Mouse (Mus musculus) cerebellum, postnatal 25 days (tissue): ENCODE measurements around the gene Epb41l4b.

ENCODE experiments used
- DNase-seq, 2 experiments: peaks; one replicate each; pipeline ENCODE4 v3.0.0; 2021; ENCODE audit warnings: mixed read lengths in 2 of 2

Epb41l4b gene

DNA sequence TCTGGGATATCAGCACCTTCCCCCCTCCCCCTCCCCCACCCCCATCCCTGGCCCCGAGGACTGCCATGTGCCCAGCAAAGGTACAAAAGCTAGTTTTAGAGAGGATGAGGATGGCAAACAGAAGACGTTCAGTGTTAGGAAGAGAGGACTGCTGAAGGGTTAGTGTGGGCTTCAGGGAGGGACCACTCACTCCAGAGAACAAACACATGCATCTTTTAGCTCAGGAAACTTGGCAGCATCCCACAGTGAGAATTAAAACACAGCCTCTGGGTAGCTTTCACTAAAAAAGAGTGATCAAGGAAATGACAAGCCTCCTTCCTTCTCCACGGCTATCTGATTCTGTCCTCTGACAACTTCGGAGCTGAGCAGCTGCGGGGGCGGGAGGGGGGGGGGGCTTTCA is 132.3 kb downstream of the Epb41l4b start:
- no peak for DNase-seq

DNA sequence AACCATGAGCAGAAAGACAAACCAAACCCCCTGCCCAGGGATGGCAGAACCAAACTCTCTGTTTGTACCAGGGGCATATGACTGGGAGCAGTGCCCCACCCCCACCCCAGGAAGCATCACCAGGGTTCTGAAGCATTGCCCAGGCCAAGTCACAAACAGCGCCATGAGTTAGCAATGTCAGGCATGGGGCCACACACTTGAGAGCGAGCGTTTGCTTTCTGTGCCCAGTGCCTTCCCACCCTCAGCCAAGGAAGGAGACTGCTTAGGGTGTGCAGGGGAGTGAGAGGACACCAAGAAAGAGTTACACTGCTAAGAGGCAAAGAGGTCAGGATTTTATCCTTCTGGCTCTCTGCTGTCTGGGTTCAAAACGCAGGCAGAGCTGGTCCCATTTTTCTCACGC is 132.8 kb downstream of the Epb41l4b start:
- no peak for DNase-seq

DNA sequence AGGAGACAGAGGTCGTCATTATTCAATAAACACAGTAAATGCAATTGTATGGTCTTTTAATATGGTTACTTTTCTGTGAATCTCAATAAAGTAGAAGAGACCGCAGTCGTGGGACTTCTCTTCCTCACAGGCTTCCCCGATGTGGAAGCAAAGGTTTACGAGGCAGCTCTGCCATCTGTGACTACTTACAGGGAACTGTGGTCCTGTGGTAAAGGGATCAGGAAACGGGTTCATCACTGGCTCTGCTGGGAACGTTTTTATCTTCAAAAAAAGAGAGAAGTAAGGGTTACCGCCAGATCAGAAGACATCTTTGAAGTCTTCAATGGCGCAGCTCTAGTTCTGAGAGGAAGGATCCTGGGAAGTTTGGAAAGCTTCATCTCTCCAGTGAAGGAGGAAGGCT is 135.5 kb downstream of the Epb41l4b start:
- no peak for DNase-seq

DNA sequence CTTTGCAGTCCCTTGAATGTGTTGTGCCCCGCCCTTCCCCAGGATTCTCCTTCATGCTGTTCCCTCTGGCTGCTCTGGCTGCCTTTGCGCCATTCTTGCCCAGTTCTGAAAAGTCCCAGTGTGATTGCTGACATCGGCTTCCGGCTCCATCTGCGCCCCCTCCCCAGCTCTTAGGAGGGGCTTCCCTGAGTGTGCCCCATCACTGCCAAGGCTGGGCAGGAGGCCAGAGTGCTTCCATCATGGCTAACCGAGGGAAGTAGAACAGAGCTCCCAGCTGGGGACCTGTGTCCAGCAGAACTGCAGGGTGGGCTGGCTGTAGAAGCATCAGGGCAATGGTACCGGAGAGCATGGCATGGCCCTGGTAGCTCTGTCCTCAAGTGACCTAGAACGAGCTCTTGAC is 138.2 kb downstream of the Epb41l4b start:
- DNase-seq, result peak; percentile 59 to 74

DNA sequence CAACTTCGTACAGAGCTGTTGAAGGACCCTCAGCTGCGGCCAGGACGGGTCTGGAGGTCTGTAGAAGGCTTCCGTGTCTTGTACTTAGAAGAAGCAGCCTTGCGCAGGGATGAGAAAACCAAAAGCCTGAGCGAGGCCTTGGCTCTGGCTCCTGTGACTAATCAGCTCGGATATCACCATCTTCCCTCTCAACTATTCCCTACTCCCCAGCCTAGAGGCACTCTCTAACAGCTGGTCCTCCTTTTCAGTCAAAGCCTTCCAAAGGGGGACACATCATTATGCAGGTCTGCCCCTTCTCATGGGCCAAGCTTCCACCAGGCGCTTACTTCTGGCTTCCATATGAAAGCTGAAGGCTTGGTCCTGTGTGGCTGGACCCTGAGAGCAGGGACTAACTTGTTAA is 139.4 kb downstream of the Epb41l4b start:
- no peak for DNase-seq

DNA sequence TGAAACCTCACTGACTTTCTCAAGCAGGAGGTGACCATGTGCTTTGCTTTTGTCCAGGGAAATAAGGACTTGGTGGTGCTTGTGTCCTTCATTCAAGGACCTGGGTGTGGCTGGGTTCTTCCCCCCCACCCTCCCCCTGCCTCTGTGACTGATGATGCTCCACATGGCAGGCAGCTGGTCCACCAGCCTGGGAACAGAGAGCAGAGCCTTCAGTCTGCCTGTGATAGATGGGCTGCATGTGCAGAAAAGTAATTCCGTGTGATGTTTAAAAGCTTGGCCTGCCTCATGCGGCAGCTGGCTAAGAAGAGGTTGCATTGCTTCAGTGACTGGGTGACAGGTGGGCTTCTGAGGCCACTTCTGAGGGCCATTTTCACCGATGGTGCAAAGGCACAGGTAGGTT is 140.5 kb downstream of the Epb41l4b start:
- DNase-seq, result no peak

DNA sequence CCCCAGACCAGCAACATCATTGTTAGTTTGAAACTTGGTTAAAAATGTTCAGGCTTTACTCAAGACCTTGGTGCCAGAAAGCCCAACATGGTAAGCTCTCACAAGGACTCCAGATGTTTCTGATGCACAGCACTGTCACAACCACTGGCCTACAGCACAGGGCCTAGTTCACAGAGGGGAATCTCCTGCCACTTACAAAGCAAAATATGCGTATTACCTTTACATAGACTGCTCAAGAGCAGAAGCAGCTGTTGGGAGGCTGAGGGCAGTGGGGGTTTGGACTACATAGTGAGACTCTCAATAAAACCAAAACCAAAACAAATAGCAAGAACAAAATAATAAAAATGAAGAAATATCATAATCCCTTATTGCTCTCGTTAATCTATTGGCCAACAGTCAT is 141.8 kb downstream of the Epb41l4b start:
- DNase-seq, result no peak

DNA sequence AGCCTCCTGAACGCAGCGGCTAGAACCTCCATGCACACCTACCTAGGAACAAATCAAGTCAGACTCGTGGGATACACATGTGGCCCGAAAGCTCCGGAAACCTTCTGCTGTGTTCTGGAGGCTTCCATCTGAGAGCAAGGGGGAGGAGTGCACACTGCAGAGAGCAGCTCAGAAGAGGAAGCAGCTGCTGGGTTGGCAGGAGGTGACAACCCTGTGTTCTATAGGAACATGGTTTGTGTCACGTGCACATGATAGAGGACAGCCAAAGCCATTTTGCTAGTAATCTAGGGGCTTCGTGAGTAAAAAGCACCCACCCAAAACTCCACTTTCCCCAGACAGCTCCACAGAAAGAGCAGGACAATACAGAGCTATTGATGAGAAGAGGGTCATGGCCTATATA is 149.9 kb downstream of the Epb41l4b start:
- DNase-seq, result no peak

DNA sequence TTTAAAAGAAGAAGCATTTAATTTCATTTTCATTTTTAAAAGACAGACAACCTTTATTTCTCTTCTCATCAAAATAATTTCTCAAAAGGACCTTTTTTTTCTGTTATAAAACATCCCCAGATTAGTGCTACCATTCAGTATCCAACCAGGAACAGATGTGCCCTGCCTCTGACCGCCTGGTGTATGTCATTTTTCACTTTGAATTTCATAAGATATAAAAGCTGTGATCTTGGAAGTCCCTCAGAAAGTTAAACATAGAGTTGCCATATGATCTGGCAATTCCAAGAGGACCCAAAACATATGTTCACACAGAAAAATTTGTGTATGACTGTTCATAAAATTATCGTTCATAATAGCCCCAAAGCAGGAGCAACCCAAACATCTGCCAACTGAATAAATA is 151.3 kb downstream of the Epb41l4b start:
- no peak for DNase-seq

DNA sequence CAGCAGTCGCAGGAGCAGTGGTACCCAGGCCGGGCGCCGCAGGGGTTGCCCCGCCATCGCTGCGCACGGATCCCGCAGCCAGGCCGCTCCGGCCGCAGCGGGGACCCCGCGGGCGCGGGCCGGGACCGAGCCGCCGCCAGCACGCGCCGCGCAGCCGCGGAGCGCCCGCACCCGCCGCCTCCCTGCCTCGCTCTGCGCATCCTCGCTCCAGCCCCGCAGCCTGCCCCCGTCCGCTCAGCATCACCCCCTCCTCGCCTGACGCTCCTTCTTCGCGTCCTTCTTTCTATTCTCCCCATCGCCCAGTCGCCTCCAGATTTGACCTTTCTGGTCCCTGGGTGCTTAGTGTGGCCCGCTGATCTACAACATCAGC is 153.0 kb downstream of the Epb41l4b start, which contains the start of gene Frrs1l:
Gene Frrs1l (minus strand): TSS at position 177 of the 370 bp plus-strand sequence.
- DNase-seq, result peak; percentile 87 to 89

DNA sequence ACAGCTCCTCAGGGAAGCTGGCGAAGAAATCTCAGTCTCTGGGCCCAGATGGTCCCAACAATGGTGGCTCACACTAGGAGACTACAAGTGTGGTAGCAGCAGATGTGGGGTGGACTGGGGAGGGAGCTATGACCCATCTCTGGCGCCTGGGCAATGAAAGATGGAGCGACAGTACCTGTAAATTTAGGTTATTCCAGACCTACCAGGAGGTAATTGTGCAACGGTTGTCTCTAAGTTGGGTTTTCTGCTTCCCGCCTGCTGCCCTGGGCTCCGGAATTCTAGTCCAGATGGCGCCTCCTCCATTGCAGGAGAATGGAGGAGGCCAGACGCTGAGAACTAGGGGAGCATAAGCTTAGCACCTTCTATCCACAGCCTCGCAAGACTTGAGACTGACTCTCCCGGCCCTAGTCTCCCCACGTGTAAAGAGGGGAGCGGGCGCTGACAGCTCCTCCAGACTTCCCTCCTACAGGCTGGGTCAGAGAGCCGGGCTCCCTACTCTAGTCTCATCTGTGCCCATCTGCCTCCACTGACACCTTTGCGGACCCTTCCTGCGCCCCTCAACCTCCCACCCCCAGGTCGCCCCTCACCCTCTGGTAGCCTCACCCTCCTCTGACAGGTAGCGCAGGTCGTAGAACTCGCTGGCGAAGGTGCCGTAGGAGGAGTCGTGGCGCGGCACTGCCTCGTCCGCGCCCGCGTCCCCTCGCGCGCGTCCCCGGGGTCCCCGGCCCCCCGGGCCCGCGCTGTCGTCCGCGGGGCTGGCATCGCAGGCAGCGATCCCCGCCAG is 153.6 kb downstream of the Epb41l4b start:
- peak in 1 of 2 experiments; percentile 80 for DNase-seq

DNA sequence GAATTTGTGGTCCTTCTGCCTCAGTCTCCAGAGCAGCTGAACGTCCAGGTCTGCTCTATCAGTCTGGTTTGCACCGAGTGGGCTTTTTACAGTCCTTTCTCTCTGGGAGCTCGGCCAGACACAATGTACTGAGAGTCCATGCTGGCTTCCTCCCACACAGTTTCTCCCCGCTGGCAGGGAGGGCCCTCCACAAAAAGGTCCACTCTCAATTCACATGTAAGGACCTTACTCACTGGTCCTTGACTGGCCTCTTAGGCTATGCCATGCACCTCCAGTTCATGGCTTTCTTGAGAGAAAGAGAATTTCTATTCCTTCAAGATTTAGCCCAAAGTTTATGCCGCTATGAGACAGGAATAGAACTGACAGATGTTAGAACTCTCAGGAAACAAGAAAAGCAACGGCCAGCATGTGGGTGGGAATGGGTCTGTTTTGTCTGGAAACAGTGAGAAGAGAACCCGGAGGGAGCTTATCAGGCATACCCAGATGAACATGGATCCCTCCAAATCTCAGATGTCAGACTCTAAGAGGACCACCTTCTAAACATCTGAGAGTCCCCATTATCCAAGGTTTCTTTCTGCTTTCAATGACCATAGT is 177.6 kb downstream of the Epb41l4b start:
- peak in 1 of 2 experiments; percentile 44 for DNase-seq

DNA sequence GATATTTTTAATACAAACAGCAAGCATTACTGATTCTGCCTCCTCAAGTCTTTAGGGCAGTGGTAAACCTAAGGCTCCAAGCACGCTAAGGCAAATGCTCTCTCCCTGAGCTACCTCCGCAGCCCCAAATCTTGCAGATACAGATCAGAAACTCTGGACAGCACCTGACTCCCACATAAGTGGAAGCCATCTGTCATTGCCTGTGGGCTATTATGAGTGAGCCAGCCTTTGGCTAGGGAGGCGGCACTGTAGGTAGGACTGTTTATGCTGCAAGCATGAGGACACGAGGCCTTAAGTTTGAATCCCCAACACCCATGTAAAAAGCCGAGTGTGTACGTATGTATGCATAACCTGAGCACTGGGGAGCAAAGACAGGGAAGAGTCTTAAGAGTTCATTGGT is 179.6 kb downstream of the Epb41l4b start:
- DNase-seq, result peak; percentile 67 to 75

DNA sequence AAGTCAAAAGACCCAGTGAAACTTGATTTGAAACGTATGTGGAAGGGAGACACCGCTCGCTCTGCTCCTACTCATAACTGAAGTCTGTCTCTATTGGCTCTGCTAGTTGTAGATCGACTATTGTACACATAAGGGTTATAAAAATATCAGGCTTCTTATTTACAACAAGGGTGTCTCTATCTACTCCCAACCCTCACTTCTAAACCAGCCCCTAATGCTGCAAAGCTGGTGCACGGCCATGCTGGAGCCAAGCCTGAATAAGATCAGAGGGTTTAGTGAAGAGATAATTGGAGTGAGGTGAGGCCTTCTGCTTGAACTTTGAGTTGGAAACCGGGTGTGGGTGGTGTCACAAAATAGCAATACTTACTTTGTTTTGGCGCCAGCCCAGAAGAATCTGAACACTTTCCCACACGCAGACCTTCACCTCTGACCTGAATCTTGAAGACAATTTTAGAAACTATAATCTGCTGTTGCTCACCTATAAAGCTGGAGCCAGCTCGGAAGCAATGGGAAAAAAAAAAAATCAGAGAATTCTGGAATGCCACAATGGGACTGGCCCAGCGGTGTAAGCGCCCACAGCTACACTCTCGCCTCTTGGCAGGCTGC is 181.8 kb downstream of the Epb41l4b start:
- no peak for DNase-seq

DNA sequence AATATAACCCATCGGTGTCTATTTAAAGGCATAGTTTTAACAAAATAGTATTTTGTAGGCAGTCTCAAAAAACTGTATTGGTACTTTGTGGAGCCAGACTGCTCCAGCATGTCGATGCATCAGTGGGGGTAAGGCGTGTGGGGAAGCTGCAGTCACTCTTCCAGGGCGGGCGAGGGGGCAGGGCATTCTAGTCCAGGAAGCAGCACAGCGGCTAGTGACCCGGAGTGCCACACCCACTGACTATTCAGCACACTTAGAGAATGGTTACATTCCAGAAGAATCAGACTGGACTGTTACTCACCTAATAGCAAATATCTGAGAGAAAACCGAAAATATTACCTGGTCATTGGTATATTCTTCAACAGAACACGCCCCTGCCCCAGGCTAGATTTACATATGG is 185.7 kb downstream of the Epb41l4b start:
- no peak for DNase-seq

DNA sequence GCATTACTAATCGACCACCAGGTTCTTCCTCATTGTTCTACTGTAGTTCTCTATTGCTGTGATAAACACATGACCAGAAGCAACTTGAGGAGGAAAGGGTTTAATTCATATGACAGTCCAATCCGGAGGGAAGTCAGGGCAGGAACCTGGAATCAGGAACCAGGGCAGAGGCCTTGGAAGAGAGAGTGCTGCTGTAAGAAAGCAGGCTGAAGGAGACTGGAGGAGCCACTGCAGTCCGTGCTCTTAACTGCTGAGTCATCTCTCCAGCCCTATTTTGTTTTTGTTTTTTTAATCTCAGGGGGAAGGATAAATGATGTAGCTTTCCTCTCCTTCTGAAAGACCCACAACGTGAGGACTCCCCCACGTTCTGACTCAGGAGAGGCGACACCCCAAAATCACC is 190.0 kb downstream of the Epb41l4b start:
- DNase-seq, result no peak

DNA sequence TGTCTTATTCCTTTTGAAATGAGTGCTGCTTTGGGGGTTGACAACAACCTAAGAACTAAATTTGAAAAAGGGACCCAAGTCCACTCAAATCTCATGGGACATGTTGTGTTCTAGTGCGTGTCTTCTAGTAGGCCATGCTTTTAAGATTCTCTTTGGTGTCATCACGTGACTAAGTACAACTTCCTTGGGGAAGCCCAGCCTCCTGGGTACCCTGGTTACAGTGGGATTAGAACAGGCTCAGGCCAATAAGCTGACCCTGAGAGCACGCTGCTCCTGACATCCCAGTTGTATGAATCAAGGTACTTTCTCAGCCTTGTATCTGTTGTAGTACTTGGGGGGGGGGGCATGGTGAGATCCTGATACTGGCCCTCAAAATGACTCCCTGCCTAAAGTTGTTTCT is 191.5 kb downstream of the Epb41l4b start:
- DNase-seq, result no peak

DNA sequence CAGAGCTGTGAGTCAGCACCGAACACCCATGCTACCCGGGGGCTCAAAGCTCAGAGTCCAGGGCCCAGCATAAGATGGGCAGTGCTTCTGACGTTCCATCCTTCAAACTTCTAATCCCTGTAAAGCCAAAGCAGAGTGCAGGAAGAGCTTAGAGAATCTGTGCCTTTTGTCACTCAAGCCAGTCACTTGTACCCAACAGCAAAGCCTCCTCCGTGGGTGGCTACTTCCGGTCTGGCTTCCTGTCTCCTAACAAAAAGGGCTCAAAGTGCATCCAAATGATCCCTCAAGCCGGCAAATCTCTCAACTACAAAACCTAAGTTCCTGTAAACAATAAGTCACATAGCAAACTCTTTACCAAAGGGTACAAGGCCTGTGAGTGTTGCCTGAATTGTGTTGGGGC is 193.7 kb downstream of the Epb41l4b start:
- no peak for DNase-seq

DNA sequence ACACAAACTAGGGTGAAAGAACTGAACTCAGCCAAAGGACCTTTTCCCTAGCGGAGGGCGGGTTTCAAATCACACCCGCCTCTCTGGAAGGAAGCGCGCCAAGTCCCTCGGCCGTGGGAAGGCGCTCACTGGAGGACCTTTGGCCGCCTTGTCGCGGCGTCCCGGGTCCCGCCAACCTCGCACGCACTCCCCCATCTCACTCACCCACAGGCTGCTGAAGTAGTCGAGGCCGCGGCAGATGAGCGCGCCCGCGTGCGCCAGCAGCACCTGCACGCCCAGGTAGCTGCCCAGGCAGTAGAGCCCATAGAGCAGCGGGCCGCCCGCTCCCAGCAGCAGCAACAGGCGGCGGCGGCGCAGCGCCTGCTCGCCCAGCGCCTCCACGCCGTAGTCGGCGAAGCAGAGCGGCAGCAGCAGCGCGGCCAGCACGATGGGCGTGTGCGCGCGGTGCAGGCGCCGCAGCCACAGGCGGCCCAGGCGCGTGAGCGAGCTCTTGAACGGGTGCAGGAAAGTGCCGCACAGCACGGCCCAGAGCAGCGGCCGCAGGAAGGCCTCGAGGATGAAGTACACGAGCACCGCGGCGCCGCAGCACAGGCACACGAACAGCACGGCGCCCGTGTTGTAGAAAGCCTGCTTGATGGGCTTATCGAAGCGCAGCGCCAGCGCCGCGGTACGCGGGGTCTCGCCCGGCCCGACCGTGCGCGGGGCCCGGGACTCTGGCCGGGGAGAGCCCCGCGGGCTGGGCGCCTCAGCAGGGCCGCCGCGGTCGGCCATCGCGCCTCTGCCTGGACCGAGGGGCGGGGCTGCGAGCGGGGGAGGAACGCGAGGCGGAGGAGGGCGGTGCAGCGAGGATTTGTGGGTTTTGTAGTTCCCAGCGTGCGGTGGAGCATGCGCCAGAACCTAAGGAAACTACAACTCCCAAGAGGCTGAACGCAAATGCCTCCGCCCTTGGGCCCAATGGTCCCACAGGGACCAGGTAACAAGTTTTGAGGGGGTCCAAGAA is 196.3 kb downstream of the Epb41l4b start, which contains the start of gene Tmem245:
Gene Tmem245 (minus strand): TSS at position 797 of the 1,000 bp plus-strand sequence.
- DNase-seq, result peak; percentile 94 to 97

DNA sequence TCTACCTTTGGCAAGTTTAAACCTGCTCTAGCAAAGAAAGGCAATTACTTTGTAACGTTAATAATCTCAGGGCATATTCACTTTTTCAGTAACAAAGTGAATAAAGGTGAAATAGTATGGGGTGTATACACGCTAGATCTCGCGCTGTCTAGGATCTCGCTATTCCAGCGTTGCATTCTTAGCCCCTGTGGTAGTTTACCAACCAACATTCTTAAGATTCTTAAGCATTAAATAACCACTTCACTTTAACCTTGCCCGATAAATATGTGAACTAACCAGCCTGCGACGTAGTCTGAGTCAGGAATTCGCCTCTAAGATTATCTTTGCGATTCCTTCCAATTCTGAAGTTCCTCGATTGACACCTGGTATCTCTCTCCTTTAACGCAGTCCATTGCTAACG is 197.1 kb downstream of the Epb41l4b start:
- no peak for DNase-seq

DNA sequence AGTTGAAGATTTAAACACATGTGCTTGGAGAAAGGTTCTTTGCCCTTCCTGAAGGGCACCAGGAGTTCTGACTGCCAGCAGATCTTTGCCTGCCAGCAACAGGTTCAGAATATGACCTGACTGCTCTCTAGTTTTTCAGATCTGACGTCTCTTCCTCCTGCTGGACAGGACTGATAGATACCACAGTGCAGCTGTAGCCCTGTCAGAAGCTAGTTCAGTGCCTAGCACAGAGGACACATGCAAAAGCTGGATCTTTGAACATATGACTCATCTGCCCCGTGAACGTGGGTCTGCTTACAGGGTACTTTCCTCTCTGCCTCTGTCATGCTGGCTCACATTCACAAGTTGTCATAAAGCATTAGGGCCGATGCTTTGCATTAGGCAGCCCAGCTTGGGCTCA is 199.0 kb downstream of the Epb41l4b start:
- DNase-seq, result peak in 1 of 2 experiments; percentile 20

DNA sequence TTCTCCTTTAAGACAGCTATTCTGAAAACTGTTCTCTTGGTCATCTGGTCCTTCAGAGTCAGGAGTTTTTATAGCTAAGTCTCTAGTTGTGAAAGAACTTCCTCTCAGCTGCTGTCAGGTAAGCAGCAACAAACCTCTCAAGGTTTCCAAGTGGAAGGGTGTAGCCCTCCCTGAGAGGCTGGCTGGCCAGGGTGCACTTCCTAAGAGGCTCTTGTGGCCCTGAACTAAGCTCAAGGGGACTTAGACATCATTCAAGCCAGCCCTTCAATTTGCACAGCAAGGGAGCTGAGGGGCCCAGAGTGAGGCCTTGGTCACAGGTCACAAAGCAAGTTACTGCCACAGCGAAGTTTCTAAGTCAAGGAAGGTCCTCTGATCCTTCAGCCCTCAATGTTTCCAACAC is 200.0 kb downstream of the Epb41l4b start:
- no peak for DNase-seq

DNA sequence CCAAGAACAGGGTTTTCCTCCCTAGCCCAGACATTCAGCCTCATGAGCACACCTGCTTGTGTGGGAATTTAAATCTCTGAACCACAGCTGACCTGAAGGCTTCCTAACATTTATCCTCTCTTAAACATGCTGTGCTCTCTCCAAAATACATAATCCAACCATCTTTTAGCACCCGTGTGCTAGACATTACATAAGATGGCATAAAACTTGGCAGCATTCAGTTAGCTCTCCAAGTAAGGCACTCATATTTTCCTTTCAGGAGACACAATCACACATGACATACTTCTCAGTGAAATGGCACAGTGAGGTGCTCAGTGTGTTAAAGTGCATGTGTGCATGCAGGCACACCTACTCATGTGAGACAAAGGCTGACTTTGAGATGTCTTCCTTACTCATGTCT is 200.7 kb downstream of the Epb41l4b start:
- DNase-seq, result no peak
